In the genomic region with DNA sequence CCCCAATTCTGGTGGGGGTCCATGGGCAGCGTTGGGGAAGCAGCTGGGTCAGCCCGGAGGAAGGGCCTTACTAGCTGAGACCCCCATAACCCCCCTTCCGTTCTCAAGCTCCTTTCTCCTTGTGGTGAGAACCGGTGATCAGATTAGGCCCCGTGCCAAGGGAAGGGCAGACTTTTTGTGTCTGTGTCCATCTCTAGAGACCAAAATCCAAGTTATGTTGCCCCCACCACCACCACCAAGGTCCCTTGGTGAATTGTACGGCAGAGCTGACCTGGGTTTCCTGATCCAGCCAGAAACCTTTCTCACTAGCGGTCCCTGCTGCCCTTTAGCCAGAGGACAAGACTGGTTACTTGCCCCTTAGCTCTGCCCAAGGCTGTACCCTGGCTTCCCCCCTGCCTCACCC, we compare ENCODE assay signal across 8 mouse cellular contexts. TPM values are rescaled to one million over a fixed set of nuclear protein-coding genes. Genes with fewer than 3 reads are reported as not detected.
A peak's percentile ranks its signal among the peaks of the same experiment; 100 is the strongest.
DNase-seq lines count a peak whose midpoint lies in the region; ATAC-seq lines count a peak whose summit lies in the region.

No protein-coding gene starts in this region.

- no peak overlapping the region for H3K9ac ChIP-seq in liver, embryonic 11.5 days (ENCODE audit: low read depth, low read length)
- H3K9ac ChIP-seq in stomach, embryonic 16.5 days (ENCODE audit: low read length): peak overlapping the region; percentile 63

- 5% methylated on average over 7 of the region's 7 CpGs for WGBS in liver, embryonic 11.5 days
- 11% methylated on average over 7 of the region's 7 CpGs for WGBS in stomach, embryonic 16.5 days

- H3K4me1 ChIP-seq in liver, embryonic 11.5 days (replicated peaks; ENCODE audit: control insufficient read depth, insufficient read depth, low read length): 0 out of 2 replicates have a peak, but pooled peaks cover 6% of the 10 kb centered on the region
- peaks cover 5% of the 10 kb centered on the region; the same call in 1 of the 2 replicates for H3K4me1 ChIP-seq in stomach, embryonic 16.5 days (ENCODE audit: control insufficient read depth, insufficient read depth, low read length)

- H3K27me3 ChIP-seq in liver, embryonic 11.5 days (replicated peaks; ENCODE audit: control insufficient read depth, insufficient read depth, low read length): peaks cover 42% of the 10 kb centered on the region
- H3K27me3 ChIP-seq in stomach, embryonic 16.5 days (ENCODE audit: control insufficient read depth, insufficient read depth, low read length): peaks cover 5% of the 10 kb centered on the region

- no peaks in the 10 kb centered on the region for H3K9me3 ChIP-seq in liver, embryonic 11.5 days (ENCODE audit: control insufficient read depth, low read length)
- H3K9me3 ChIP-seq in stomach, embryonic 16.5 days (replicated peaks; ENCODE audit: control insufficient read depth, low read length): no peaks in the 10 kb centered on the region

- ATAC-seq in cerebellum, adult (ENCODE audit: insufficient number of reproducible peaks, low FRiP score, low TSS enrichment): no peak; the same call in 1 of the 2 replicates
- no peak for ATAC-seq in liver, embryonic 11.5 days (replicated peaks; ENCODE audit: low FRiP score)
- no peak for ATAC-seq in stomach, embryonic 16.5 days (ENCODE audit: insufficient read depth, low FRiP score)

- peak; percentile 67 for DNase-seq in cerebellum, adult 8-10 months
- peak; percentile 61 to 65 for DNase-seq in right cerebral cortex, postnatal 10 days (ENCODE audit: low spot score in 2 of 2)
- DNase-seq in right cerebral cortex, postnatal 36 days (ENCODE audit: low spot score in 2 of 2): no peak
- no peak for DNase-seq in liver, embryonic 11.5 days (ENCODE audit: low spot score)
- no peak for DNase-seq in thymus, postnatal 25 days
- DNase-seq in urinary bladder, postnatal 4 days (ENCODE audit: low spot score in 2 of 2): no peak

- H3K27ac ChIP-seq in liver, embryonic 11.5 days (ENCODE audit: low read depth, low read length): no peak overlapping the region
- no peak overlapping the region for H3K27ac ChIP-seq in stomach, embryonic 16.5 days (ENCODE audit: low read length)

- peak overlapping the region; percentile 85 for H3K4me2 ChIP-seq in liver, embryonic 11.5 days
- peak overlapping the region; percentile 90 for H3K4me2 ChIP-seq in stomach, embryonic 16.5 days (ENCODE audit: low read depth, low read length)

- H3K36me3 ChIP-seq in liver, embryonic 11.5 days (ENCODE audit: control insufficient read depth, insufficient read depth, low read length): no peaks in the 10 kb centered on the region
- no peaks in the 10 kb centered on the region for H3K36me3 ChIP-seq in stomach, embryonic 16.5 days (ENCODE audit: control insufficient read depth, insufficient read depth, low read length)

- peak overlapping the region; percentile 54 for H3K4me3 ChIP-seq in liver, embryonic 11.5 days (ENCODE audit: low read depth, low read length)
- peak overlapping the region; percentile 56 for H3K4me3 ChIP-seq in stomach, embryonic 16.5 days (replicated peaks; ENCODE audit: low read length)

RNA-seq across cellular contexts. Expression of gene Acsl6, which starts 0.9 kb away (rescaled TPM):
- 2.2 and 2.3 TPM in 2 replicates for polyA plus RNA-seq in liver, embryonic 11.5 days (2014; fragmentation: Nextera tagmentation; extraction: Ambion mirVana)
- polyA plus RNA-seq in stomach, embryonic 16.5 days (2015; fragmentation: Nextera tagmentation; extraction: Ambion mirVana): 1.5 and 2.5 TPM in 2 replicates

RNA-seq across cellular contexts. Expression of gene Il3, which starts 37.4 kb away (rescaled TPM):
- polyA plus RNA-seq in liver, embryonic 11.5 days (2014; fragmentation: Nextera tagmentation; extraction: Ambion mirVana): not detected in 2 replicates
- not detected in 2 replicates for polyA plus RNA-seq in stomach, embryonic 16.5 days (2015; fragmentation: Nextera tagmentation; extraction: Ambion mirVana)

RNA-seq across cellular contexts. Expression of gene Csf2, which starts 55.0 kb away (rescaled TPM):
- polyA plus RNA-seq in liver, embryonic 11.5 days (2014; fragmentation: Nextera tagmentation; extraction: Ambion mirVana): not detected in 2 replicates
- not detected in 2 replicates for polyA plus RNA-seq in stomach, embryonic 16.5 days (2015; fragmentation: Nextera tagmentation; extraction: Ambion mirVana)

Comparison
In these comparisons a context has a peak if more than half of its experiments do, and no peak if none do; other contexts are left out.
1. DNase-seq: peak in cerebellum, adult 8-10 months (single experiment) and right cerebral cortex, postnatal 10 days (2 of 2); none in right cerebral cortex, postnatal 36 days (0 of 2), liver, embryonic 11.5 days (single experiment), thymus, postnatal 25 days (single experiment) and urinary bladder, postnatal 4 days (0 of 2).